Mouse (Mus musculus): ENCODE measurements around the gene Wdr81.
"Not testable (repeated sequence)": the region's sequence is repeated elsewhere in the genome, so short reads cannot be mapped to it uniquely, and the experiment has no call there.

The Wdr81 gene

GRCm38 (mm10) chr11:75460844-75461742 lies 6.6 kb upstream of the Wdr81 start, which contains the start of gene Tlcd2:
Gene Tlcd2 (plus strand): TSS chr11:75461715.
- DNase-seq (ENCODE audit: low spot score), result peak; percentile 100

- peak; percentile 90 for DNase-seq (ENCODE audit: low spot score)
Observed at GRCm38 (mm10) chr11:75460103-75460843, 5.8 kb upstream of the Wdr81 start.

- no peak for DNase-seq (ENCODE audit: low spot score)
Observed at GRCm38 (mm10) chr11:75459751-75460102, 5.2 kb upstream of the Wdr81 start.

- peak; percentile 32 for DNase-seq (ENCODE audit: low spot score)
Observed at GRCm38 (mm10) chr11:75459141-75459711, 4.7 kb upstream of the Wdr81 start.

GRCm38 (mm10) chr11:75458628-75459041 lies 4.1 kb upstream of the Wdr81 start:
- DNase-seq (ENCODE audit: low spot score), result no peak

GRCm38 (mm10) chr11:75458169-75458568 lies 3.7 kb upstream of the Wdr81 start:
- no peak for DNase-seq (ENCODE audit: low spot score)

GRCm38 (mm10) chr11:75456440-75456871 lies 1.9 kb upstream of the Wdr81 start:
- no peak for DNase-seq (ENCODE audit: low spot score)

GRCm38 (mm10) chr11:75455971-75456370 lies 1.5 kb upstream of the Wdr81 start:
- DNase-seq (ENCODE audit: low spot score), result not testable (repeated sequence)

GRCm38 (mm10) chr11:75455041-75455736 lies 672 bp upstream of the Wdr81 start:
- no peak for DNase-seq (ENCODE audit: low spot score)

- DNase-seq (ENCODE audit: low spot score), result no peak
Observed at GRCm38 (mm10) chr11:75452812-75453557, 1.5 kb downstream of the Wdr81 start.

- no peak for DNase-seq (ENCODE audit: low spot score)
Observed at GRCm38 (mm10) chr11:75452081-75452480, 2.4 kb downstream of the Wdr81 start.

- DNase-seq (ENCODE audit: low spot score), result no peak
Observed at GRCm38 (mm10) chr11:75450936-75451335, 3.6 kb downstream of the Wdr81 start.

- no peak for DNase-seq (ENCODE audit: low spot score)
Observed at GRCm38 (mm10) chr11:75450304-75450908, 4.1 kb downstream of the Wdr81 start.

GRCm38 (mm10) chr11:75449695-75450094 lies 4.8 kb downstream of the Wdr81 start:
- DNase-seq (ENCODE audit: low spot score), result no peak

- DNase-seq (ENCODE audit: low spot score), result no peak
Observed at GRCm38 (mm10) chr11:75448575-75448974, 5.9 kb downstream of the Wdr81 start.

GRCm38 (mm10) chr11:75443711-75444110 lies 10.8 kb downstream of the Wdr81 start:
- no peak for DNase-seq (ENCODE audit: low spot score)

GRCm38 (mm10) chr11:75441601-75442000 lies 12.9 kb downstream of the Wdr81 start:
- DNase-seq (ENCODE audit: low spot score), result no peak

- DNase-seq (ENCODE audit: low spot score), result no peak
Observed at GRCm38 (mm10) chr11:75441034-75441433, 13.5 kb downstream of the Wdr81 start.

GRCm38 (mm10) chr11:75439951-75440350 lies 14.6 kb downstream of the Wdr81 start:
- DNase-seq (ENCODE audit: low spot score), result no peak

- no peak for DNase-seq (ENCODE audit: low spot score)
Observed at GRCm38 (mm10) chr11:75439363-75439762, 15.2 kb downstream of the Wdr81 start, which contains the start of gene Serpinf2. Gene Serpinf2 (minus strand): TSS chr11:75439591.

- no peak for DNase-seq (ENCODE audit: low spot score)
Observed at GRCm38 (mm10) chr11:75438804-75439203, 15.7 kb downstream of the Wdr81 start.
